Mouse (Mus musculus): ENCODE measurements around the gene Mycbp2.

GRCm38 (mm10) chr14:103150139-103150538 is 196.5 kb downstream of the Mycbp2 start:
- TF ChIP-seq CTCF (conservative IDR thresholded peaks at IDR 0.05; ENCODE audit: low read length) (no peak), NANOG (IDR thresholded peaks at IDR 0.05; ENCODE audit: borderline replicate concordance, low read length) (no peak)

Measured in E14TG2a.4 (cell line).